Mouse (Mus musculus) CH12.LX (cell line): ENCODE measurements around the gene Rai14. TPM values are rescaled to one million over a fixed set of nuclear protein-coding genes. Genes with fewer than 3 reads are reported as not detected.

Experiments used
- DNase-seq: peaks from one replicate; pipeline ENCODE4 v3.0.0-alpha.2; 2013; ENCODE audit errors: extremely low read depth
- H3K27ac ChIP-seq: 2 replicates; pipeline ENCODE4 v1.5.1; 2012; ENCODE audit warnings: low read depth, mild to moderate bottlenecking, control low read depth, moderate library complexity; ENCODE audit not compliant: insufficient read depth
- H3K27me3 ChIP-seq: replicated peaks from 2 replicates; pipeline ENCODE3; 2012; ENCODE audit warnings: inconsistent platforms
- H3K36me3 ChIP-seq, 2 experiments: replicated peaks in 1 of 2; 2 replicates each; pipeline versions ENCODE3 to v1.6.1; 2012; ENCODE audit warnings: inconsistent platforms in 1 of 2, low read length in 1 of 2, mild to moderate bottlenecking in 1 of 2, mixed read lengths in 1 of 2, moderate library complexity in 1 of 2; ENCODE audit not compliant: control insufficient read depth in 1 of 2, insufficient read depth in 1 of 2
- H3K4me1 ChIP-seq, 2 experiments: 2 replicates each; pipeline ENCODE4 v1.6.1; 2012; ENCODE audit warnings: inconsistent platforms in 1 of 2, moderate library complexity in 1 of 2; ENCODE audit not compliant: insufficient read depth in 2 of 2, control insufficient read depth in 1 of 2
- H3K4me2 ChIP-seq: 2 replicates; pipeline ENCODE4 v1.6.1; 2012; ENCODE audit warnings: low read depth, mild to moderate bottlenecking, control low read depth; ENCODE audit not compliant: poor library complexity, insufficient read depth, severe bottlenecking
- H3K4me3 ChIP-seq, 3 experiments: fragments of 150-350 bp in 1 of 3; sonication (generic) in 1 of 3; replicated peaks in 1 of 3; 2 replicates each; pipeline versions ENCODE3 to v1.5.1; 2011 to 2012; ENCODE audit warnings: low read depth in 2 of 3, low read length in 2 of 3, mild to moderate bottlenecking in 2 of 3, moderate library complexity in 2 of 3, control low read depth in 1 of 3, improper control_type of control experiment in 1 of 3, inconsistent platforms in 1 of 3, mixed read lengths in 1 of 3; ENCODE audit not compliant: poor library complexity in 1 of 3
- H3K79me2 ChIP-seq: replicated peaks from 2 replicates; pipeline ENCODE4 v1.6.1; 2012; ENCODE audit warnings: mild to moderate bottlenecking, moderate library complexity; ENCODE audit not compliant: control insufficient read depth, poor library complexity, insufficient read depth, severe bottlenecking; ENCODE audit errors: extremely low read depth
- H3K9ac ChIP-seq: 2 replicates; pipeline ENCODE4 v1.6.1; 2012; ENCODE audit warnings: low read depth, mild to moderate bottlenecking, control low read depth, moderate library complexity; ENCODE audit not compliant: insufficient read depth
- H3K9me3 ChIP-seq: replicated peaks from 2 replicates; pipeline ENCODE3; 2012; ENCODE audit warnings: low read length, inconsistent platforms, mixed read lengths
- CTCF ChIP-seq, 2 experiments: IDR thresholded peaks in 1 of 2; conservative IDR thresholded peaks in 1 of 2; 2 replicates each; pipeline ENCODE4 v1.5.1; 2011 to 2012; ENCODE audit warnings: low read depth in 2 of 2, low read length in 2 of 2, improper control_type of control experiment in 1 of 2, inconsistent platforms in 1 of 2, mild to moderate bottlenecking in 1 of 2, moderate library complexity in 1 of 2
- E2F4 ChIP-seq: IDR thresholded peaks from 2 replicates; pipeline ENCODE4 v1.6.1; 2011; ENCODE audit warnings: low read depth, low read length, improper control_type of control experiment; ENCODE audit not compliant: insufficient replicate concordance
- ELF1 ChIP-seq: IDR thresholded peaks from 2 replicates; pipeline ENCODE4 v1.6.1; 2014; ENCODE audit warnings: low read depth, mild to moderate bottlenecking, inconsistent platforms, low read length, improper control_type of control experiment
- ETS1 ChIP-seq: conservative IDR thresholded peaks from 2 replicates; pipeline ENCODE4 v1.6.1; 2012; ENCODE audit warnings: low read depth, mild to moderate bottlenecking, inconsistent platforms, low read length, improper control_type of control experiment, moderate library complexity
- GABPA ChIP-seq: IDR thresholded peaks from 2 replicates; pipeline ENCODE4 v1.6.1; 2012; ENCODE audit warnings: low read depth, low read length, improper control_type of control experiment, inconsistent platforms; ENCODE audit not compliant: insufficient replicate concordance
- IRF4 ChIP-seq: IDR thresholded peaks from 2 replicates; pipeline ENCODE4 v1.6.1; 2014; ENCODE audit warnings: low read depth, mild to moderate bottlenecking, inconsistent platforms, low read length, improper control_type of control experiment
- JUN ChIP-seq: IDR thresholded peaks from 2 replicates; pipeline ENCODE4 v1.6.1; 2011; ENCODE audit warnings: low read depth, mild to moderate bottlenecking, low read length, improper control_type of control experiment, moderate library complexity; ENCODE audit not compliant: insufficient read depth
- JUND ChIP-seq: conservative IDR thresholded peaks from 2 replicates; pipeline ENCODE4 v1.6.1; 2011; ENCODE audit warnings: low read depth, low read length, improper control_type of control experiment
- KAT2A ChIP-seq: IDR thresholded peaks from 2 replicates; pipeline ENCODE4 v1.6.1; 2012; ENCODE audit warnings: low read length, improper control_type of control experiment, inconsistent platforms; ENCODE audit not compliant: insufficient replicate concordance
- MAFK ChIP-seq: IDR thresholded peaks from 2 replicates; pipeline ENCODE4 v1.6.1; 2011; ENCODE audit warnings: low read length, improper control_type of control experiment; ENCODE audit not compliant: insufficient replicate concordance
- MAX ChIP-seq: IDR thresholded peaks from 2 replicates; pipeline ENCODE4 v1.6.1; 2011; ENCODE audit warnings: low read length, improper control_type of control experiment
- MXI1 ChIP-seq: IDR thresholded peaks from 2 replicates; pipeline ENCODE4 v1.6.1; 2011; ENCODE audit warnings: mild to moderate bottlenecking, low read depth, low read length, improper control_type of control experiment
- NELFE ChIP-seq: IDR thresholded peaks from 2 replicates; pipeline ENCODE4 v1.6.1; 2011; ENCODE audit warnings: low read depth, low read length, improper control_type of control experiment
- PAX5 ChIP-seq: IDR thresholded peaks from 2 replicates; pipeline ENCODE4 v1.6.1; 2012; ENCODE audit warnings: low read length, inconsistent platforms, mixed read lengths
- POLR2A ChIP-seq: IDR thresholded peaks from 2 replicates; pipeline ENCODE4 v1.6.1; 2011; ENCODE audit warnings: low read depth, mild to moderate bottlenecking, improper control_type of control experiment, low read length
- RAD21 ChIP-seq: IDR thresholded peaks from 2 replicates; pipeline ENCODE4 v1.6.1; 2011; ENCODE audit warnings: low read depth, mild to moderate bottlenecking, low read length, improper control_type of control experiment, moderate library complexity
- SMC3 ChIP-seq: IDR thresholded peaks from 2 replicates; pipeline ENCODE4 v1.6.1; 2011; ENCODE audit warnings: low read depth, low read length, improper control_type of control experiment
- TBP ChIP-seq: conservative IDR thresholded peaks from 2 replicates; pipeline ENCODE4 v1.6.1; 2011; ENCODE audit warnings: low read depth, low read length, improper control_type of control experiment
- TCF12 ChIP-seq: IDR thresholded peaks from 2 replicates; pipeline ENCODE4 v1.6.1; 2014; ENCODE audit warnings: low read depth, mild to moderate bottlenecking, inconsistent platforms, low read length, improper control_type of control experiment
- UBTF ChIP-seq: IDR thresholded peaks from 2 replicates; pipeline ENCODE4 v1.6.1; 2012; ENCODE audit warnings: low read depth, mild to moderate bottlenecking, inconsistent platforms, low read length, improper control_type of control experiment, moderate library complexity
- USF1 ChIP-seq: IDR thresholded peaks from 2 replicates; pipeline ENCODE4 v1.6.1; 2014; ENCODE audit warnings: low read depth, mild to moderate bottlenecking, inconsistent platforms, low read length, improper control_type of control experiment
- ZC3H11A ChIP-seq: IDR thresholded peaks from 2 replicates; pipeline ENCODE4 v1.6.1; 2012; ENCODE audit warnings: low read depth, mild to moderate bottlenecking, inconsistent platforms, low read length, improper control_type of control experiment
- ZKSCAN1 ChIP-seq: IDR thresholded peaks from 2 replicates; pipeline ENCODE4 v1.6.1; 2012; ENCODE audit warnings: low read depth, inconsistent platforms, low read length, improper control_type of control experiment, borderline replicate concordance
- ZNF384 ChIP-seq: IDR thresholded peaks from 2 replicates; pipeline ENCODE4 v1.6.1; 2012; ENCODE audit warnings: low read depth, low read length, improper control_type of control experiment, inconsistent platforms
- dilution Hi-C: fragments of 300-500 bp; cut with MboI; formaldehyde crosslinking; loops from 2 replicates; pipeline ENCODE4 v1.14.3; 2020; ENCODE audit warnings: low sequenced_read_pairs; ENCODE audit not compliant: extremely low pct_unique_long_range_greater_than_20kb, extremely low pct_ligation_motif_present
- in situ Hi-C: fragments of 300-500 bp; cut with MboI; formaldehyde crosslinking; loops from 3 replicates; pipeline ENCODE4 v1.14.3; 2019; ENCODE audit warnings: low sequenced_read_pairs, low pct_ligation_motif_present, low pct_unique_long_range_greater_than_20kb, mixed read lengths
- polyA plus RNA-seq: library from polyadenylated mRNA; unstranded; fragments of >175 nt; gene quantifications from 2 replicates; pipeline ENCODE4 v1.2.1, GENCODE M21; 2012; ENCODE audit warnings: low read depth; ENCODE audit not compliant: insufficient read length
- total RNA-seq, 2 experiments: library from RNA; depleted of rRNA; stranded (reverse); fragments of 300-350 nt in 1 of 2; fragments of >200 nt in 1 of 2; gene quantifications; 2 replicates each; pipeline ENCODE4 v1.2.3; 2012 to 2014

The Rai14 gene
- total and polyA plus RNA-seq, 3 experiments, result 7.5 to 14.1 (median 9.6) TPM

- no peak overlapping the region for H3K9ac ChIP-seq
- DNase-seq, result no peak
- dilution Hi-C loops, result no loop called here
- H3K4me3 ChIP-seq, result no peak overlapping the region
- TF ChIP-seq JUND, result no peak
- TF ChIP-seq IRF4, result no peak
- TF ChIP-seq ZKSCAN1, result no peak
- no peak for TF ChIP-seq NELFE
- no peak for TF ChIP-seq ETS1
- no peak for TF ChIP-seq MAX
- TF ChIP-seq PAX5, result no peak
- no peak for TF ChIP-seq MXI1
- no peak for TF ChIP-seq GABPA
- no peak for TF ChIP-seq E2F4
- TF ChIP-seq TBP, result no peak
- TF ChIP-seq UBTF, result no peak
- TF ChIP-seq POLR2A, result no peak
- no peak for TF ChIP-seq ZNF384
- TF ChIP-seq MAFK, result no peak
- TF ChIP-seq ELF1, result no peak
- TF ChIP-seq KAT2A, result no peak
- TF ChIP-seq ZC3H11A, result no peak
- TF ChIP-seq JUN, result no peak
- TF ChIP-seq USF1, result no peak
- H3K36me3 ChIP-seq, result peaks cover 0 to 34% of the 10 kb centered on the region in 2 experiments
- H3K4me1 ChIP-seq, result no peaks in the 10 kb centered on the region
- H3K9me3 ChIP-seq, result peaks cover 5% of the 10 kb centered on the region
- no peak overlapping the region for H3K27ac ChIP-seq
- H3K79me2 ChIP-seq, result no peaks in the 10 kb centered on the region
- no peak overlapping the region for H3K4me2 ChIP-seq
- in situ Hi-C loops, result no loop called here
- no peaks in the 10 kb centered on the region for H3K27me3 ChIP-seq
Observed at GRCm38 (mm10) chr15:10619678-10620077, 94.7 kb downstream of the Rai14 start.

DNA sequence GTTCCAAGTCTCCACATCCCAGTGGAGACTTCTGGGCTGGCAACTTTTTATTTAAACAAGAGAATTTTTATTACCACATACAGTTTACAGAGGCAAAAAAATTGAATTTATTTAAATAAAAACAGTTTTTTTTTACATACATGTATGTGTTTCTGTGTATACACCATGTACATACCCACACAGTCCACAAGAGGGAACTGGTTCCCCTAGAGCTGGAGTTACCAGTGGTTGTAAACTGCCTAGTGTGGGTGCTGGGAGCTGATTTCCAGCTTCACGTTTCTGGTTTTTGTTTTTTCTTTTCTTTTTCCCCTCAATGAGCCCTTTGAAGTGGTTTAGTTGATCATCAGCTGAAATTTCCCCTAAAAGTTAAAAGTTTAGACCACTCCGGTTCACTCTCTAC, 96.1 kb downstream of the Rai14 start:
- Histone ChIP-seq H3K4me1 (no peaks in the 10 kb centered on the region), H3K9ac (no peak overlapping the region), H3K9me3 (peaks cover 5% of the 10 kb centered on the region), H3K27me3 (no peaks in the 10 kb centered on the region), H3K27ac (no peak overlapping the region), H3K79me2 (no peaks in the 10 kb centered on the region), H3K4me3 (no peak overlapping the region), H3K4me2 (no peak overlapping the region), H3K36me3 (peaks cover 0 to 28% of the 10 kb centered on the region in 2 experiments)
- in situ Hi-C loops (no loop called here), dilution Hi-C loops (no loop called here)
- TF ChIP-seq TCF12 (no peak), SMC3 (peak; percentile 25; the same call in 1 of the 2 replicates), CTCF (conservative IDR thresholded peaks at IDR 0.05 in 1 of 2, IDR thresholded peaks at IDR 0.05 in 1 of 2; ENCODE audit: low read depth in 2 of 2, low read length in 2 of 2) (peak in 1 of 2 experiments; percentile 31; a peak in 2 of 4 replicates), RAD21 (peak; percentile 23), ZKSCAN1 (no peak)
- DNase-seq, result no peak
